ENCODE assay signal across 12 mouse cellular contexts in the genomic region with DNA sequence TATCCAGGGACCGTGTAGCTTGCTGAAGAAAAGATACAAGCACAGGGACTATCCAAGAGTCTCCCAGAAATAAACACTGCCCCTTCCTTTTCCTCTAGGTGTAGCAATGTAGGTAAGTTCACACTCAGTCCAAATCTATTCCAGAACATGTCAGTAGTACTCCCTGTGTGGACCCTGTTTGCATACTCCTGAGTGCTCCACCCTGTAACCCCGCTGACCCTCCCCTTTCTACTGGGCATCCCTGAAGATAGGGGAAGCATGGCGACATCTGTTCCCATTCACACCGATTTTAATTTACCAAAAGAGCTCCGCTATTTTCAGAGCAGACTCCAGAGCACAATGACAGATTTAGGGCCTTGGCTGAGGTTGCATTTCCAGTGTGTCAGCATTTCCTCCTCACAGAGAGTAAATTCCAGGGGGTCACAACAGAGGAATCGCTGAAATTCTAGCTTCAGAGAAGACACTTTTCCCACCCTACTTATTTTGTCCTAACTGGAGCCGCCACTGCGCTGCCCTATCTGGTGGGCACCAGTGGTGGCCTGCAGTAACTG.
DNase-seq lines count a peak whose midpoint lies in the region; ATAC-seq lines count a peak whose summit lies in the region.
"Had no signal": no experiment of that assay in that cellular context is flagged by ENCODE, and none has a peak within 500 bp of the region (broad histone marks: within the 10 kb centered on the region; RNA-seq: fewer than 3 reads in every experiment).

No protein-coding gene starts in this region.

- 41% methylated on average over 8 of the region's 8 CpGs for WGBS in heart, embryonic 11.5 days (ENCODE audit: insufficient replicate concordance)
- 24% methylated on average over 8 of the region's 8 CpGs for WGBS in embryonic facial prominence, embryonic 11.5 days
- WGBS in neural tube, embryonic 11.5 days: 34% methylated on average over 8 of the region's 8 CpGs

- peaks cover 13% of the 10 kb centered on the region for H3K4me1 ChIP-seq in heart, embryonic 11.5 days (ENCODE audit: control insufficient read depth, insufficient read depth, low read length)
- no peaks in the 10 kb centered on the region; the same call in 1 of the 2 replicates for H3K4me1 ChIP-seq in embryonic facial prominence, embryonic 11.5 days (ENCODE audit: control insufficient read depth, insufficient read depth, low read length)
- peaks cover 22% of the 10 kb centered on the region for H3K4me1 ChIP-seq in neural tube, embryonic 11.5 days (ENCODE audit: control insufficient read depth, insufficient read depth, low read length)

- no peaks in the 10 kb centered on the region for H3K9me3 ChIP-seq in heart, embryonic 11.5 days (replicated peaks; ENCODE audit: control insufficient read depth, low read length)
- H3K9me3 ChIP-seq in embryonic facial prominence, embryonic 11.5 days (replicated peaks; ENCODE audit: control insufficient read depth, low read length): no peaks in the 10 kb centered on the region
- H3K9me3 ChIP-seq in neural tube, embryonic 11.5 days (ENCODE audit: control insufficient read depth, low read length): no peaks in the 10 kb centered on the region

- H3K9ac ChIP-seq in heart, embryonic 11.5 days (ENCODE audit: low read depth, low read length): no peak overlapping the region
- no peak overlapping the region for H3K9ac ChIP-seq in embryonic facial prominence, embryonic 11.5 days (replicated peaks; ENCODE audit: low read length)
- no peak overlapping the region for H3K9ac ChIP-seq in neural tube, embryonic 11.5 days (ENCODE audit: low read length)

- H3K27ac ChIP-seq in heart, embryonic 11.5 days (ENCODE audit: low read depth, low read length): 0 out of 2 replicates have a peak overlapping the region, but pooled peaks have one; percentile 0
- H3K27ac ChIP-seq in embryonic facial prominence, embryonic 11.5 days (replicated peaks; ENCODE audit: low read depth, low read length): no peak overlapping the region
- no peak overlapping the region for H3K27ac ChIP-seq in neural tube, embryonic 11.5 days (ENCODE audit: low read depth, low read length)

- H3K4me3 ChIP-seq in heart, embryonic 11.5 days (ENCODE audit: low read depth, low read length): no peak overlapping the region
- H3K4me3 ChIP-seq in embryonic facial prominence, embryonic 11.5 days (ENCODE audit: low read depth, low read length): no peak overlapping the region
- H3K4me3 ChIP-seq in neural tube, embryonic 11.5 days (ENCODE audit: low read depth, low read length): no peak overlapping the region

- intact Hi-C loops in heart, postnatal 25 days (cut with DNase I): no loop called here

- no peak overlapping the region for H3K4me2 ChIP-seq in heart, embryonic 11.5 days
- H3K4me2 ChIP-seq in embryonic facial prominence, embryonic 11.5 days (ENCODE audit: low read depth, low read length): no peak overlapping the region
- H3K4me2 ChIP-seq in neural tube, embryonic 11.5 days (ENCODE audit: low read depth): no peak overlapping the region

- no peak for DNase-seq in heart, postnatal 25 days (ENCODE audit: low spot score)
- DNase-seq in kidney, postnatal 14 days: peak; percentile 10
- DNase-seq in kidney, adult 9 months: no peak
- DNase-seq in embryonic facial prominence, embryonic 11.5 days (ENCODE audit: low spot score): peak; percentile 9
- peak; percentile 23 for DNase-seq in neural tube, embryonic 11.5 days (ENCODE audit: low spot score)
- no peak for DNase-seq in thymus, postnatal 36 days
- DNase-seq in ovary, postnatal 10 days (ENCODE audit: low spot score): no peak
- DNase-seq: adrenal gland, postnatal 14 days; B cell, adult 2 months; cerebellum, adult 18-20 months; lung, postnatal 4 days had no signal

- H3K36me3 ChIP-seq in heart, embryonic 11.5 days (ENCODE audit: control insufficient read depth, insufficient read depth, low read length): no peaks in the 10 kb centered on the region
- no peaks in the 10 kb centered on the region for H3K36me3 ChIP-seq in embryonic facial prominence, embryonic 11.5 days (replicated peaks; ENCODE audit: control insufficient read depth, insufficient read depth, low read depth, low read length)
- H3K36me3 ChIP-seq in neural tube, embryonic 11.5 days (ENCODE audit: control insufficient read depth, insufficient read depth, low read length): no peaks in the 10 kb centered on the region

- H3K27me3 ChIP-seq in heart, embryonic 11.5 days (ENCODE audit: control insufficient read depth, insufficient read depth, low read length): no peaks in the 10 kb centered on the region
- H3K27me3 ChIP-seq in embryonic facial prominence, embryonic 11.5 days (ENCODE audit: control insufficient read depth, insufficient read depth, low read length): no peaks in the 10 kb centered on the region
- H3K27me3 ChIP-seq in neural tube, embryonic 11.5 days (ENCODE audit: control insufficient read depth, insufficient read depth, low read length): no peaks in the 10 kb centered on the region

- ATAC-seq in heart, embryonic 11.5 days (replicated peaks; ENCODE audit: insufficient number of reproducible peaks, low FRiP score, low TSS enrichment): no peak
- ATAC-seq in embryonic facial prominence, embryonic 11.5 days (replicated peaks; ENCODE audit: insufficient number of reproducible peaks, low FRiP score, low TSS enrichment, low read depth): 0 out of 2 replicates have a peak, but pooled peaks have one; percentile 59
- ATAC-seq in neural tube, embryonic 11.5 days (ENCODE audit: insufficient read depth, low FRiP score, low TSS enrichment): no peak

Comparison
In these comparisons a context has a peak if more than half of its experiments do, and no peak if none do; other contexts are left out.
1. DNase-seq: peak in kidney, postnatal 14 days (single experiment), embryonic facial prominence, embryonic 11.5 days (single experiment) and neural tube, embryonic 11.5 days (single experiment); none in heart, postnatal 25 days (single experiment), kidney, adult 9 months (single experiment), thymus, postnatal 36 days (0 of 2) and ovary, postnatal 10 days (single experiment).